Comparison of ENCODE assay signal across 11 mouse cellular contexts in genomic region chr13:73732235-73732634, GRCm38 (mm10). TPM values are rescaled to one million over a fixed set of nuclear protein-coding genes. Genes with fewer than 3 reads are reported as not detected.
DNase-seq lines count a peak whose midpoint lies in the region; ATAC-seq and TF ChIP-seq lines count a peak whose summit lies in the region.
"Had no signal": no experiment of that assay in that cellular context is flagged by ENCODE, and none has a peak within 500 bp of the region (broad histone marks: within the 10 kb centered on the region; RNA-seq: fewer than 3 reads in every experiment).

No protein-coding gene starts in this region.

- no peaks in the 10 kb centered on the region for H3K36me3 ChIP-seq in kidney, postnatal 0 days (ENCODE audit: insufficient read depth, low read length)
- H3K36me3 ChIP-seq in embryonic facial prominence, embryonic 15.5 days: no peaks in the 10 kb centered on the region
- H3K36me3 ChIP-seq in intestine, postnatal 0 days (ENCODE audit: control insufficient read depth, insufficient read depth): no peaks in the 10 kb centered on the region
- no peaks in the 10 kb centered on the region for H3K36me3 ChIP-seq in neural tube, embryonic 13.5 days

- intact Hi-C loops in left cerebral cortex, postnatal 14 days (cut with DNase I): no loop called here

- ATAC-seq in kidney, postnatal 0 days (replicated peaks; ENCODE audit: low FRiP score, low read depth): no peak
- no peak for ATAC-seq in embryonic facial prominence, embryonic 15.5 days (ENCODE audit: insufficient number of reproducible peaks, low FRiP score, low TSS enrichment, low read depth)
- ATAC-seq in intestine, postnatal 0 days: no peak
- peak; percentile 16; the same call in 1 of the 2 replicates for ATAC-seq in neural tube, embryonic 13.5 days (ENCODE audit: low read depth)

- H3K9me3 ChIP-seq in kidney, postnatal 0 days (replicated peaks; ENCODE audit: low read length): no peaks in the 10 kb centered on the region
- no peaks in the 10 kb centered on the region for H3K9me3 ChIP-seq in embryonic facial prominence, embryonic 15.5 days (replicated peaks)
- H3K9me3 ChIP-seq in intestine, postnatal 0 days (ENCODE audit: control insufficient read depth): no peaks in the 10 kb centered on the region
- H3K9me3 ChIP-seq in neural tube, embryonic 13.5 days: no peaks in the 10 kb centered on the region

- no peak overlapping the region for H3K4me3 ChIP-seq in kidney, postnatal 0 days (replicated peaks; ENCODE audit: low read depth, low read length)
- peak overlapping the region; percentile 38 for H3K4me3 ChIP-seq in embryonic facial prominence, embryonic 15.5 days (replicated peaks)
- H3K4me3 ChIP-seq in intestine, postnatal 0 days (ENCODE audit: low read depth, low read length): peak overlapping the region; percentile 33
- H3K4me3 ChIP-seq in neural tube, embryonic 13.5 days: peak overlapping the region; percentile 40

- peak overlapping the region; percentile 70 for H3K4me2 ChIP-seq in kidney, postnatal 0 days (ENCODE audit: low read length)
- H3K4me2 ChIP-seq in embryonic facial prominence, embryonic 15.5 days (replicated peaks): peak overlapping the region; percentile 75
- peak overlapping the region; percentile 74 for H3K4me2 ChIP-seq in intestine, postnatal 0 days (replicated peaks; ENCODE audit: low read depth)
- peak overlapping the region; percentile 65 for H3K4me2 ChIP-seq in neural tube, embryonic 13.5 days

- DNase-seq in kidney, postnatal 0 days (ENCODE audit: low spot score): no peak
- DNase-seq in kidney, adult 11 months: no peak
- no peak for DNase-seq in left cerebral cortex, postnatal 14 days (ENCODE audit: low spot score in 2 of 2)
- DNase-seq in urinary bladder, adult 18-20 months (ENCODE audit: low spot score in 2 of 2): no peak
- no peak for DNase-seq in layer of hippocampus, postnatal 25 days (ENCODE audit: extremely low spot score in 1 of 2, low spot score in 1 of 2)
- DNase-seq: right cerebral cortex, adult 18-20 months had no signal

- H3K9ac ChIP-seq in kidney, postnatal 0 days (ENCODE audit: low read depth, low read length): peak overlapping the region; percentile 28; the same call in 1 of the 2 replicates
- no peak overlapping the region for H3K9ac ChIP-seq in embryonic facial prominence, embryonic 15.5 days
- H3K9ac ChIP-seq in intestine, postnatal 0 days (ENCODE audit: low read depth, low read length): no peak overlapping the region
- 0 out of 2 replicates have a peak overlapping the region, but pooled peaks have one; percentile 59 for H3K9ac ChIP-seq in neural tube, embryonic 13.5 days
- H3K9ac ChIP-seq: liver, embryonic 14.5 days had no signal

- no peak overlapping the region for H3K27ac ChIP-seq in kidney, postnatal 0 days
- H3K27ac ChIP-seq in embryonic facial prominence, embryonic 15.5 days (replicated peaks): no peak overlapping the region
- H3K27ac ChIP-seq in intestine, postnatal 0 days (ENCODE audit: low read depth, low read length): no peak overlapping the region
- H3K27ac ChIP-seq in neural tube, embryonic 13.5 days (replicated peaks): no peak overlapping the region
- H3K27ac ChIP-seq: liver, embryonic 14.5 days had no signal

- TF ChIP-seq CTCF in kidney, postnatal 0 days (IDR thresholded peaks at IDR 0.05; ENCODE audit: low read depth): no peak
- no peak for TF ChIP-seq CTCF in intestine, postnatal 0 days (IDR thresholded peaks at IDR 0.05; ENCODE audit: low read depth)

- H3K4me1 ChIP-seq in kidney, postnatal 0 days (replicated peaks; ENCODE audit: insufficient read depth, low read length): 0 out of 2 replicates have a peak, but pooled peaks cover 8% of the 10 kb centered on the region
- H3K4me1 ChIP-seq in embryonic facial prominence, embryonic 15.5 days: peaks cover 9% of the 10 kb centered on the region; the same call in 1 of the 2 replicates
- H3K4me1 ChIP-seq in intestine, postnatal 0 days (replicated peaks; ENCODE audit: control insufficient read depth, insufficient read depth, low read length): peaks cover 8% of the 10 kb centered on the region
- peaks cover 14% of the 10 kb centered on the region for H3K4me1 ChIP-seq in neural tube, embryonic 13.5 days (replicated peaks)

- WGBS in kidney, postnatal 0 days: 73% methylated on average over 7 of the region's 7 CpGs
- 70% methylated on average over 7 of the region's 7 CpGs for WGBS in embryonic facial prominence, embryonic 15.5 days
- 59% methylated on average over 7 of the region's 7 CpGs for WGBS in intestine, postnatal 0 days
- 65% methylated on average over 7 of the region's 7 CpGs for WGBS in neural tube, embryonic 13.5 days

- no peaks in the 10 kb centered on the region for H3K27me3 ChIP-seq in kidney, postnatal 0 days (ENCODE audit: insufficient read depth, low read length)
- peaks cover 9% of the 10 kb centered on the region; the same call in 1 of the 2 replicates for H3K27me3 ChIP-seq in embryonic facial prominence, embryonic 15.5 days
- no peaks in the 10 kb centered on the region for H3K27me3 ChIP-seq in intestine, postnatal 0 days (replicated peaks; ENCODE audit: control insufficient read depth, insufficient read depth, low read length)
- peaks cover 19% of the 10 kb centered on the region for H3K27me3 ChIP-seq in neural tube, embryonic 13.5 days

RNA-seq across cellular contexts. Expression of gene Slc12a7, which starts 0.7 kb away (rescaled TPM):
- polyA plus RNA-seq in kidney, postnatal 0 days (2015; fragmentation: Nextera tagmentation; extraction: Ambion mirVana): 14.7 and 16.1 TPM in 2 replicates
- polyA plus RNA-seq in embryonic facial prominence, embryonic 15.5 days (2015; fragmentation: Nextera tagmentation; extraction: Ambion mirVana): 14.4 and 18.4 TPM in 2 replicates
- 12.9 and 13.4 TPM in 2 replicates for polyA plus RNA-seq in intestine, postnatal 0 days (2015; fragmentation: Nextera tagmentation; extraction: Ambion mirVana)
- polyA plus RNA-seq in neural tube, embryonic 13.5 days (2015; fragmentation: Nextera tagmentation; extraction: Ambion mirVana): 13.4 and 13.6 TPM in 2 replicates
- total RNA-seq in left cerebral cortex, postnatal 14 days (2021): 1 to 10 TPM; 4.9 to 5.4 TPM
- 1 to 10 TPM; 4.5 to 5.0 TPM for total RNA-seq in layer of hippocampus, postnatal 25 days (2021)

RNA-seq across cellular contexts. Expression of gene Slc6a19, which starts 27.6 kb away (rescaled TPM):
- 5.7 and 5.9 TPM in 2 replicates for polyA plus RNA-seq in kidney, postnatal 0 days (2015; fragmentation: Nextera tagmentation; extraction: Ambion mirVana)
- polyA plus RNA-seq in embryonic facial prominence, embryonic 15.5 days (2015; fragmentation: Nextera tagmentation; extraction: Ambion mirVana): 0.25 and 0.62 TPM in 2 replicates
- 110 and 119 TPM in 2 replicates for polyA plus RNA-seq in intestine, postnatal 0 days (2015; fragmentation: Nextera tagmentation; extraction: Ambion mirVana)
- 0.56 and 0.72 TPM in 2 replicates for polyA plus RNA-seq in neural tube, embryonic 13.5 days (2015; fragmentation: Nextera tagmentation; extraction: Ambion mirVana)
- total RNA-seq in left cerebral cortex, postnatal 14 days (2021): under 1 TPM in 1 of 2 experiments, not detected in 1; 0.09 TPM
- under 1 TPM; 0.09 to 0.37 TPM for total RNA-seq in layer of hippocampus, postnatal 25 days (2021)
- total RNA-seq: hematopoietic stem cell, adult 5-6 weeks had no signal

RNA-seq across cellular contexts. Expression of gene Slc6a18, which starts 54.4 kb away (rescaled TPM):
- polyA plus RNA-seq in kidney, postnatal 0 days (2015; fragmentation: Nextera tagmentation; extraction: Ambion mirVana): 75.5 and 76.6 TPM in 2 replicates
- not detected in 2 replicates for polyA plus RNA-seq in embryonic facial prominence, embryonic 15.5 days (2015; fragmentation: Nextera tagmentation; extraction: Ambion mirVana)
- polyA plus RNA-seq in intestine, postnatal 0 days (2015; fragmentation: Nextera tagmentation; extraction: Ambion mirVana): 0.04 and 0.20 TPM in 2 replicates
- not detected in 2 replicates for polyA plus RNA-seq in neural tube, embryonic 13.5 days (2015; fragmentation: Nextera tagmentation; extraction: Ambion mirVana)
- total RNA-seq in left cerebral cortex, postnatal 14 days (2021): not detected
- not detected for total RNA-seq in layer of hippocampus, postnatal 25 days (2021)
- total RNA-seq: hematopoietic stem cell, adult 5-6 weeks had no signal
- polyA plus RNA-seq: liver, embryonic 14.5 days had no signal

Comparison
In these comparisons a context has a peak if more than half of its experiments do, and no peak if none do; other contexts are left out.
1. H3K9ac ChIP-seq: peak in kidney, postnatal 0 days (single experiment) and neural tube, embryonic 13.5 days (single experiment); none in embryonic facial prominence, embryonic 15.5 days (single experiment) and intestine, postnatal 0 days (single experiment).
2. RNA of gene Slc6a19, which starts 27.6 kb away (polyA plus RNA-seq): 110 to 119 TPM in intestine, postnatal 0 days; 5.7 to 5.9 TPM in kidney, postnatal 0 days, 0.56 to 0.72 TPM in neural tube, embryonic 13.5 days and 0.25 to 0.62 TPM in embryonic facial prominence, embryonic 15.5 days; every median in the first group is over 10 times any median in the second.
3. RNA of gene Slc6a18, which starts 54.4 kb away (polyA plus RNA-seq): 75.5 to 76.6 TPM in kidney, postnatal 0 days; 0.04 to 0.20 TPM in intestine, postnatal 0 days, not detected in embryonic facial prominence, embryonic 15.5 days and not detected in neural tube, embryonic 13.5 days; every median in the first group is over 10 times any median in the second.
4. Peak in every context shown above with its lines, with median percentiles within 50 percentile points of each other: H3K4me2 ChIP-seq.